Mouse (Mus musculus) urinary bladder, postnatal 36 days (tissue): ENCODE measurements around the gene Nup188.

Experiments used
- DNase-seq, 2 experiments: peaks; one replicate each; pipeline ENCODE4 v3.0.0; 2022; ENCODE audit warnings: low spot score in 2 of 2, mixed read lengths in 1 of 2

Gene Nup188

GRCm38 (mm10) chr2:30256616-30257350 is 29.4 kb upstream of the Nup188 start:
- DNase-seq, result no peak

- DNase-seq, result no peak
Measured at GRCm38 (mm10) chr2:30257699-30258460, 28.3 kb upstream of the Nup188 start.

- DNase-seq, result peak in 1 of 2 experiments; percentile 56
Measured at GRCm38 (mm10) chr2:30258600-30258999, 27.6 kb upstream of the Nup188 start.

GRCm38 (mm10) chr2:30259131-30260064 is 26.8 kb upstream of the Nup188 start:
- DNase-seq, result no peak

- no peak for DNase-seq
Measured at GRCm38 (mm10) chr2:30261064-30261736, 25.0 kb upstream of the Nup188 start.

GRCm38 (mm10) chr2:30261921-30262839 is 24.0 kb upstream of the Nup188 start:
- DNase-seq, result no peak

GRCm38 (mm10) chr2:30262840-30263441 is 23.3 kb upstream of the Nup188 start:
- DNase-seq, result peak in 1 of 2 experiments; percentile 65

- no peak for DNase-seq
Measured at GRCm38 (mm10) chr2:30263811-30264210, 22.4 kb upstream of the Nup188 start.

- DNase-seq, result no peak
Measured at GRCm38 (mm10) chr2:30264671-30265519, 21.3 kb upstream of the Nup188 start.

GRCm38 (mm10) chr2:30265767-30266253 is 20.4 kb upstream of the Nup188 start, which contains the start of gene Phyhd1:
Gene Phyhd1 (plus strand): TSS chr2:30266203.
- DNase-seq, result peak in 1 of 2 experiments; percentile 77

- DNase-seq, result peak in 1 of 2 experiments; percentile 86
Measured at GRCm38 (mm10) chr2:30266392-30266941, 19.7 kb upstream of the Nup188 start.

- no peak for DNase-seq
Measured at GRCm38 (mm10) chr2:30267466-30267865, 18.7 kb upstream of the Nup188 start.

GRCm38 (mm10) chr2:30268371-30268770 is 17.8 kb upstream of the Nup188 start:
- no peak for DNase-seq

GRCm38 (mm10) chr2:30269241-30269990 is 16.8 kb upstream of the Nup188 start:
- no peak for DNase-seq

- peak; percentile 65 to 76 for DNase-seq
Measured at GRCm38 (mm10) chr2:30270134-30270533, 16.1 kb upstream of the Nup188 start.

- DNase-seq, result no peak
Measured at GRCm38 (mm10) chr2:30280743-30281142, 5.5 kb upstream of the Nup188 start, which contains the start of gene Gm28038. Gene Gm28038 (plus strand): TSS chr2:30281043.

- DNase-seq, result no peak
Measured at GRCm38 (mm10) chr2:30281651-30282050, 4.5 kb upstream of the Nup188 start.
